Mouse (Mus musculus): ENCODE results near the gene Epb41l1.
"Not testable (repeated sequence)": the region's sequence is repeated elsewhere in the genome, so short reads cannot be mapped to it uniquely, and the experiment has no call there.

The Epb41l1 gene

DNA sequence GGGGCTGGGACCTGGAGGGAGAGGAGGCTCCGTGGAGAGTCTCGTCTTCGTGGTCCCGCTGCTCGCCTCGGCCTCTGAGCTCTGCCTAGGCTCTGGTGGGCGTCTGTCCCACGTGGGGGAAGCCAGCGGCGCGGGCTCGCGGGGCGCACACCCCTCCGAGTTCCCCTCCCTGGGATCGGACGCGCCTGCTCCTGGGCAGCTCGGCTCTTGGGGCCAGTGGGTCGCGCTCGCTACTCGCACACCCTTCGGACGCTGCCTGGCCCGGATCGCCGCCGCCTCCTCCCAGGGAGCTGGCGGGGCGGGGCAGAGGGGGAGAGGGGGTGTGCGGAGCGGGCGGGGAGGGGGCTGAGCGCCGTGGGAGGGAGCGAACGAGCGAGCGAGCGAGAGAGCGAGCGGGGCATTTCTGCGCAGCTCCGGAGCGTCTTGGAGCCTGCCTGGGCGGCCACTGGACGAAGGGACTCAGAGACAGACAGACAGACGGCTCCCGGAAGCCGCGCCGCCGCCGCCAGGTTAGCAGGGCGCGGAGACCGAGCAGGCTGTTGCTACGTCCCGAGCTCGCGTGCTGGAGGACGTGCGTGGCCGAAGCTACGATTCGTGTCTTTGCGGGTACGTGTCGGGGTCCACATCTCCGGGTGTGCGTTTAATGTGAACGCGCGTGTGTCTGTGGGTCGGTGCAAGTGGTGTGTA lies at the start of gene Epb41l1:
Epb41l1 (plus strand) TSS at position 216 of the 687 bp plus-strand sequence.
- DNase-seq (ENCODE audit: low spot score in 2 of 2): peak; percentile 50 to 78

DNA sequence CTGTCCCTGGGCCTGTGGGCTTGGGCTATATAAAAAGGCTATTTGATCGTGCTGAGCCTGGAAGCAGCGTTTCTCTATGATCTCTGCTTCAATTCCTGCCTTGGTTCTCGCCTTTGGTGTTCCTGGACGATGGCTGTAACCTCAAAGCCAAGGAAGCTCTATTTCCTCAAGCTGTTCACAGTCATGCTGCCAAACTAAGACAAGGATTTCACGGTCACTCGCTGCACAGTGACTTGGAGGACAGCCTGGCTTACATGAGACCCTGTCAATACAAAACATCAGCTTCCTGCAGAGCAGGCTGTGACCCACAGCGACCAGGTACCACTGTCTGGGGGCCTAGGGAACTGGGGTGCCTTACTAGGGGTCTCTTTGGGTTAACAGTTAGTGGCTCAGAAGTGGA lies 43.8 kb upstream of the Epb41l1 start:
- DNase-seq (ENCODE audit: low spot score in 2 of 2): no peak

DNA sequence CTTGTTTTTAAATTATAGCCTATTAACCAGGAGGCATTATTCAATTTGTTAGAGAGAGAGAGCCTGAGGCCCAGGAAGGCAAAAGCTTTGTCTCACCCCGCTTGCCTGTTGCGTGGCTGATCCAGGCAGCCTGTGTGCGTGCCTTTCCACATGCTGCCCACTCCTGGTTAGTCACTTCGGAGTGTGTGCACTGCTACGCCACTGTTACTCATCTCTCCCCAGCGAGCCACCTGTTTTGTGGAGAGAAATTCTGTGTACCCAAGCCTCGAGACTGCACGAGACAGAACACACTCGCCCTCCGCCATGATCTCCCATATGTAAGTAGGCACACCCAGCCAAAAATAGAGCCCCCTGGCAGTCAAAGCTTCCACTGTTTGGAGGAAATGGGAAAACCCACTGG lies 40.8 kb upstream of the Epb41l1 start:
- no peak for DNase-seq (ENCODE audit: low spot score in 2 of 2)

DNA sequence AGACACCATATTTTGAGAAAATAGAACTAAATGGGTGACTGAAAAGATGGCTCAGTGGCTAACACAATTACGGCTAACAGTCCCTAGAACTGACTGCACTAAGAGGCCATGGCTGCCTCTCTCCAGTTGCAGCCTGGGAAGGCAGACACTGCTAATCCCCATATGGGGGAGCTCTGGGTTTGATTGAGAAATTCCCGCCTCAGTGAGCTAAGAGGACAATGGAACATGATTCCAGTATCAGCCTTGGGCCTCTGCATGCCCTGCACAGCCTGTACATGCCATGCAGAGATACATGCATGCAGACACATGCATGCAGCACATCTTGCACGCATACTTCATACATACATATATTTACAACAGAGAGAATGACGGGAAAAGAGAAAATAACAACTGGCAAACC lies 39.4 kb upstream of the Epb41l1 start:
- no peak for DNase-seq (ENCODE audit: low spot score in 2 of 2)

DNA sequence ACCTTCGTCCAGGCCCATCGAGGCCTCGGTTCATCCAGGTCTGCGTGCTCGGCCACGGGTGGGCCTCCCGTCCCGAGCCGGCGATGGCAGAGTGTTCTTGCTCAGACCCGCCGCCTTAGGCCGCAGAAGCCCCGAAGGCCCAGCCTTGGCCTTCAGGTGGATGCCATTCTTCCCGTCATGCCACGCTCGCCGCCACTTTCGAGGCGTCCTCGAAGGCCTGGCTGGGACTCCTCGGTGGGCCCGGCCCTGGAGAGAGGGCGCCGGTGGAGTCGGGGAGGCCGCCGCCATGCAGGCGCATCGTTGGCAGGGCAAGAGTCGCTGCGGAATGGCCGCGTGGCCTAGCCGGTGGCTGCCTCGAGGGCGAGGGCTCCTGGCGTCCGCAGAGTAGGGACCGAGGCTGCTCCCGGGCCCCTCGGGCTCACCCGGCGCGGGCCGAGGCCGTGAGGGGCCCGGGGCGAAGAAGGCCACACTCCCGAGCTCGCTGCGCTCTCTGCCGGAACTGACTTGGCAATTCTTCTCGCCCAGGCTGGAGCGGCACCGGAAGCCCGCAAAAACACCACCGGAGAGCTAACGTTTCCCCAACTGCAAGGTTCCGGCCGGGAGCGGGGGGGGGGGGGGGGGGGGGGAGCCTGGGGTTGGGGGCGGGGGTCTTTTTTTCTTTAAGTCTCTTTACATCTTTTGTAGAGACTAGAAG lies 28.1 kb upstream of the Epb41l1 start:
- peak; percentile 35 to 62 for DNase-seq (ENCODE audit: low spot score in 2 of 2)

DNA sequence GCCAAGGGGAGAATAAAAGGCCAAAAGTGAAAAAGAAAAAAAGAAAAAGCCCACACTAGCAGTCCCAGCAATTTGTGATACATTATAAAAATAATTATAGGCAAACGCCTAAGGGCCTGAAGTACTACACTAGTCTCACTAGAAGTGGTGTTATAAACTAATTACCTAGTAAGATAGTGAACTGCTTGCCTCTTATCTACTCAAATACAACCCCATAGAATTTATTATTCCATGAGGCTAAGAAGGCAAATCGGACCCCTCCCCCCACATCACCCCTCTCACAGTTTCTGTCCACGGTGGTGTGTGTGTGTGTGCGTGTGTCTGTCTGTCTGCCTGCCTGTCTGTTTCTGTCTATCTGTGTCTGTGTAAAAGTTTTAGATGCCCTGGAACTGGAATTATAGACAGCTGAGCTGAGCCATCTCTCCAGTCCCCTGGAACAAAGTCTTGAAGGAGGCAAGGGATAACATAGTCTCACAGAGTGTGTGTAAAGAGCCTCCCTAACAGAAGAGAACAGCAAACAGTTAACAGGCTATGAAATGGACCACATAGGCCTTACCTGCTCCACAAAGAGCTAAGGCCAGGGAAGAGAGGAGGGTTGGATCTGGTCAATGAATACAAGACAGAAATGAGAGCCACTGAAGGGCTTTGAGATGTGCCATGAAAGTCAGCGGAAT lies 27.4 kb upstream of the Epb41l1 start:
- no peak for DNase-seq (ENCODE audit: low spot score in 2 of 2)

DNA sequence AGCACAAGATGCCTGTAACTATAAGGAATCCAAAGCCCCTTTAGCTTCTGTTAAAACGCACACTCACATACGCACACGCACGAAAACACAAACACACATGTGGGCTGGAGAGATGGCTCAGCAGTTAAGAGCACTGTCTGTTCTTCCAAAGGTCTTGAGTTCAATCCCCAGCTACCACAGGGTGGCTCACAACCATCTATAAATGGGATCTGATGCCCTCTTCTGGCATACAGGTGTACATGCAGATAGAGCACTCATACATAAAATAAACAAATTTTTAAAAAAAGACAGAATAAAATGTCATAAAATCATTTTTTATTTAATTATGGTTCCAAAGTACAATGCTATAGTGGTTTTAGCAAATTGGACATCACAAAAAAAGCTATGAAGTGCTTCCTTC lies 26.4 kb upstream of the Epb41l1 start:
- DNase-seq (ENCODE audit: low spot score in 2 of 2): no peak

DNA sequence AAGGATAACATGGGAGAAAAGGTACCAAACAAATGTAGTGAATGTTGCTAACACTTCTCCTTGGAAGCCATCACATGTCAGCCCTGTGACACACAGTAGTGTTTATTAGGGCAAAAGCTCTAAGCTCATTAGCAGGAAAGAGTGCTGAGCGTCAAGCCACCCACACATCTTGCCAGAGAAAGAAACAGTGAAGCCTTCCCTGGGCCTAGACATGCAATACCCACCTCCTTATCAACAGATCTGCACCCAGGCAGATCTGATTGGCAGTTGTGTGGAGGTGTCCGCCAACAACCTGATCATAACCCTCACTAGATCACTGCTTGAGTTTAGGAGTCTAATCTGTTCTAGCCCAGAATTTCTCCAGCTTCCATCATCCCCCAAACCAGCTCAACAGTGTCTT lies 24.6 kb upstream of the Epb41l1 start:
- no peak for DNase-seq (ENCODE audit: low spot score in 2 of 2)

DNA sequence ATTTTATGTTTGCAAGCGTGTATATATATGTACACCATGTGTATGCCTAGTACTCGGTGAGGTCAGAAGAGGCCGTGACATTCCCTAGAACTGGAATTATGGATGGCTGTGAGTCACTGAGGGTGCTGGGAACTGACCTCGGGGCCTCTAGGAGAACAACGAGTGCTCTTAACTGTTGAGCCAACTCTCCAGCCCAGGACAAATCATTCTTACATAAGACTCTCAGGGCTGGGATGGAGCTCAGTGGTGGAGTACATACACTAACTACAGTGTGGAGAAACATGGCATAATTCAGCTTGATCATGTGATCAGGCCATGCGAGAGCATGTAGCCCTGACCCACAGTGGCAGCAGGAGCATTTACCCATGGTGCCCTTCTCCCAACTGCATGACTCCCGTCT lies 22.7 kb upstream of the Epb41l1 start:
- DNase-seq (ENCODE audit: low spot score in 2 of 2): no peak

DNA sequence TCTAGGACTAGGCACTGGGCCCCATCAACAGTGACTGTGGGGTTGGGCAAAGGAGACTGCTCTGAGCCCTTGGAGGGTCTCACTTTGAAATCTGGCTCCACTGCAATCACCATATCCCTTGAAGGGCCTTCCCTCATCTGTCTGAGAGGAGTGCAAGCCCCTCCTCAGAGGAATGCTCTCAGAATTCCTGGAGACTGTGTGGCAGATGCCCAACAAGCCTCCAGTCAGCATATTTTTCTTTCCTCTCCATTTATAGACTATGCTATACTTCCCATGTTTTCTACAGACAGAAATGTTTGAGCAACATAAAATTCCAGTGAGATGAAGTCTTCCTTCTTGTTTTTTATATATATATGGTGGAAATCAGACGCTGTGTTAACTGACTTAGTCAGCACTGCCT lies 21.2 kb upstream of the Epb41l1 start:
- no peak for DNase-seq (ENCODE audit: low spot score in 2 of 2)

DNA sequence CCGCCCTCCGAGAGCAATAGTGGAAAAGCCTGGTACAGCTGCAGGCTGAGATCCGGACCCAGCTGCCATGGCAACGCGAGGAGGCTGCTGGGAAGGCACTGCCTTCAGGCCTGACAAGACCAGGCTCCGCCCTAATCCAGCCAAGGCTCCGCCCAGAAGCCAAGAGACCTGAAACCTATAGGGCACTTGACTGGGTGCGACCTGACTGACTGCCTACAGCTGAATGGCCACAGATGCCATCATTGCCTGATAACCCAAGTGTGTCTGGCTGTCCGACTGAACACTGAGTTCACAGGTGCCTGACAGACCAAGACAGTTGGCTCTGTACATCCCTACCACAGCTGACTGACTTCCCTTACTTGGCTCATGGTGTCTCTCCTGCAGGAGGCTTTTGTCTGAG lies 19.4 kb upstream of the Epb41l1 start:
- DNase-seq (ENCODE audit: low spot score in 2 of 2): no peak

DNA sequence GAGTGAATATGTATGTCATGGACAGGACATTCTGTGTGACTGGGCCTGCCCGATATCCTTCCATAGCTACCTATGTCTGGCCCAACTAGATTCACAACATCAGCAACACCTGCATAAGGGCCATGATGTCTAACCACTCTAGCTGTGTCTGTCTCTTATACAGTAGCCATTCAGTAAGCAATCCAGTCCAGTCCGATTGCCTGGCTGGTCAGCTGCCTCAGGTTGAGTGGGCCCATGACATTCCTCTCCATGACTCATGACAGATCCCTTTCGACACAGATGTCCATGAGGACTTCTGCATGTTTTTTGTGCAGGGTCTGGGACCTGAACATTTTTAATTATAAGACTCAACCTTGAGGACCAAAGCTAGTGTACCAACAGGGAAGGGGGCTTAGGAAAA lies 18.7 kb upstream of the Epb41l1 start:
- DNase-seq (ENCODE audit: low spot score in 2 of 2): no peak

DNA sequence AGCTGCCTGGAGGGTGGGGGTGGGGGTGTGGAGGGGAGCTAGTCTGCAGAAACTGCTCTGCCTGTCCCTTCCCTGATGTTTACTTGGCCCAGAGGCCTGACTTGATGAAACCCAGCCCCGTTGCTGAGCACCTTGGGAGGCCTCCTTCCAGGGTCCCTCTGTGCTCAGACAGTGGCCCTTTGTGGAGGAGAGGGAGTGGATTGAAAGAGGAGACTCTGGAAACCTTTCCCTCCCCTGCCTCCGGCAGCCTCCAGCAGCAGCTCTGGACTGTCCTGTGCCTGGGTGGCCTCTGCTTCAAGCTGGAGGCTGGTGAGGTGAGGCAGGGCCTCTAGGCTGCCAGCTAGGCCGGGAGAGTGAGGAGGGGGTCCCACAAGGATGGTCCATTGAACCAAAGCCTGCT lies 13.7 kb upstream of the Epb41l1 start:
- DNase-seq (ENCODE audit: low spot score in 2 of 2): no peak

DNA sequence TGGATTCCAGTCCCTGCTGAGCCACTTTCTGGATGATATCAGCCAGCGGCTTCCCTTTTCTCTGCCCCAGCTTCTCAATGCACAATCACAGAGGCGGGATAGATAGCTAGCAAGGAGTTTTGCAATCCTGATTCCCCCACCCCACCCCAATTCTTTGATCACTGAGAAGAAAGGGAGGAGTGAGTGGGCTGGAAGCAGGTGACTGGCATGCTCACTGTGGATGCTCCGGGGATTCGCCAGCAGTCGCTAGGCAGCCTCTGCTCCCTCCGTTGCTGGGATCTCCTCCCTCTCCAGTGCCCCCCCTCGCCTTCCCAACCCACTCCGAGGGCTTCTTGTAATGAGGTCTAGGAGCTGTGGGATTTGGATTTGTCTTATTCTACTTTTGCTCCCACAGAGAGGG lies 12.5 kb upstream of the Epb41l1 start:
- no peak for DNase-seq (ENCODE audit: low spot score in 2 of 2)

DNA sequence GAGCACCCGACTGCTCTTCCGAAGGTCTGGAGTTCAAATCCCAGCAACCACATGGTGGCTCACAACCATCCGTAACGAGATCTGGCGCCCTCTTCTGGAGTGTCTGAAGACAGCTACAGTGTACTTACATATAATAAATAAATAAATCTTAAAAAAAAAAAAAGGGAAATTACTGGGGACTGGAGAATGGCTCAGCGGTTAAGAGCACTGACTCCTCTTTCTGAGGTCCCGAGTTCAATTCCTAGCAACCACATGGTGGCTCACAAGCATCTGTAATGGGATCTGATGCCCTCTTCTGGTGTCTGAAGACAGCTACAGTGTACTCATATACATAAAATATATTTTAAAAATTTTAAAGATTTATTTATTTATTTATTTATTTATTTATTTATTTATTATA lies 9.4 kb upstream of the Epb41l1 start:
- not testable (repeated sequence) for DNase-seq (ENCODE audit: low spot score in 2 of 2)

DNA sequence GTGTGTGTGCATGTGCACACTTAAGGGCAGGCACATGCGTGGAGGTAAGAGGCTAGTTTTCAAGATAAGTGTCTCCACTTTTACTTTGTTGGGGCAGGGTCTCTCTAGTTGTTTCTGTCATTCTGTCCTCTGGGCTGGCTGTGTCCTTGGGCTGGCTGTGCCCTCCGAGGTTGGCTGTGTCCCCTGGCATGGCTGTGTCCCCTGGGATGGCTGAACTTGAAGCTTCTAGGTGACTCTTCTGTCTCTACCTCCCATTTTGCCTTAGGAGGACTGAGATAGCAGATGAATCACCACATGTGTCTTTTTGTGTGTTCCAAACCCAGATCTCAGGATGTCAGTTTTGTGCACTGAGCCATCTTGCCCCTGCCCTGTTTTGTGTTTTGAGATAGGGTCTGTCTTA lies 5.7 kb upstream of the Epb41l1 start:
- DNase-seq (ENCODE audit: low spot score in 2 of 2): no peak

DNA sequence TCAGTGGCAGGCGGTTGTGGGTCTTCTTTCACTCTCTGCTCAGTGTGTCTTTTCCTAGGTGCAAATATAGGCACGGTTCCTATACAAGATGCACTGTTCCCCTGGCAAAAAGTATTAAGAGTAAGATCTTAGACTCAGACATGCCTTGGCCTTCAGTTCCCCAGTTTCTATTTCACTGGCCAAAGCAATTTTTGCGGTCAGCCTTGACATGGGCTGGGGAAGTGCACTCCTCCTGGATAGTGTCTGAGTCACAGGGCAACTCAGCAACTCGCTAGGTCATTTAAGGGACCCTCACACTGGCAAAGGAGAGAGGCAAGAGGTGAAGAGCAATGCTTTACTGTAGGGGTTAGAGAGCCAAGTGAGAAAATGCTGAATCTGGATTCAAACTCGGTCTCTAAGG lies 5.0 kb upstream of the Epb41l1 start:
- DNase-seq (ENCODE audit: low spot score in 2 of 2): no peak

DNA sequence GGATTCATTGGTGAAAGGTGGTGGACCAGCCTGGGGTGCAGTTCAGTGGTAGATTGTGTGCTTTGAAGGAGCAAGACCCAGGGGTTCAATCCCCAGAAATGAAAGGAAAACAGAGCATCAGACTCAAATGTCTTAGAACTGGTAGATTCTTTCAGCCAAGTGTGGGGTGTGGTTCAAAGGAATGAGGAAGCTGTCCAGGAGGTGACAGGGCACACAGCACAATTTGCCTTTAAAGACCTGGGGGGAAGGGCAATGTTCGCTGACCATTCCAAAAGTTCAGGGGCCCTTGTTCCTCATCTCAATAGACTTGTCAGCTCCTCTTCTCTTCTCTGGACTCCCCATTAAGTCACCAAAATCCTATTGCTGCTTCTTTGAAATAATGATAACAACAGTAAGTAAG lies 3.5 kb upstream of the Epb41l1 start:
- DNase-seq (ENCODE audit: low spot score in 2 of 2): no peak

DNA sequence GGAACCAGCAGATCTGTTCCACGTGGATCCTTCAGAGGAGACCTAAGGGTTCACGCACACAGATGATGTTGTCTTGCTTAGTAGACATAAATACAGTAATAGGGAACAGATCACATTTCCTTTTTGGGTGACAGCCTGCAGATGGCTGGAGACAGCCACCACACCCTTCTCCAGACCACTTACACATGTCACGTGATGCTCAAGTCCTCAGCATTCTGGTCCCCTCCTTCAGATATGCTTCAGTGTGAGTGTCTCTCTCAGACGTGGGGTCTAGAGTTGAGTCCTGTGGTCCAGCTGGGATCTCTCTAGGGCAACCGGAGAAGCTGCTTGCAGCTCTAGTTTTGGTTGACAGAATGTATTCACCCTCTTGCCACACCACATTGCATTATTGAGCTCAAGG lies 2.2 kb upstream of the Epb41l1 start:
- no peak for DNase-seq (ENCODE audit: low spot score in 2 of 2)

DNA sequence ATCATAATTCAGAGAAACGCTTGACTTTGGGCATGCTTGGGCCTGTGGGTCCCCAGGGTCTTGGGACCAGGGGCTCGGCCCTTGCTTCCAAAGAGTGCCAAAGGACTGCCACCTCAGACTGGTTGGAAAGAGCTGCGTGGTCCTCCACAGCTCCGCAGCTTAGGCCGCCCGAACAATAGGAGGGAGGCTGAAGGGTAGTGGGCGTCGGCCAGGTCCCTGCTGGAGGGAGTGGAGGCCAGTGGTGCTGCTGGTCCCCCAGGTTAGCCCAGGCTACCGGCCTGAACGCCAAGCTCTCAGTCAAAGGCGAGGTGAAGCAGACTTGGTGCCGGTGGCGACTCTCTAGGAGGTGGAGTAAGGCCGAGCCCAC lies 399 bp upstream of the Epb41l1 start:
- no peak for DNase-seq (ENCODE audit: low spot score in 2 of 2)

DNA sequence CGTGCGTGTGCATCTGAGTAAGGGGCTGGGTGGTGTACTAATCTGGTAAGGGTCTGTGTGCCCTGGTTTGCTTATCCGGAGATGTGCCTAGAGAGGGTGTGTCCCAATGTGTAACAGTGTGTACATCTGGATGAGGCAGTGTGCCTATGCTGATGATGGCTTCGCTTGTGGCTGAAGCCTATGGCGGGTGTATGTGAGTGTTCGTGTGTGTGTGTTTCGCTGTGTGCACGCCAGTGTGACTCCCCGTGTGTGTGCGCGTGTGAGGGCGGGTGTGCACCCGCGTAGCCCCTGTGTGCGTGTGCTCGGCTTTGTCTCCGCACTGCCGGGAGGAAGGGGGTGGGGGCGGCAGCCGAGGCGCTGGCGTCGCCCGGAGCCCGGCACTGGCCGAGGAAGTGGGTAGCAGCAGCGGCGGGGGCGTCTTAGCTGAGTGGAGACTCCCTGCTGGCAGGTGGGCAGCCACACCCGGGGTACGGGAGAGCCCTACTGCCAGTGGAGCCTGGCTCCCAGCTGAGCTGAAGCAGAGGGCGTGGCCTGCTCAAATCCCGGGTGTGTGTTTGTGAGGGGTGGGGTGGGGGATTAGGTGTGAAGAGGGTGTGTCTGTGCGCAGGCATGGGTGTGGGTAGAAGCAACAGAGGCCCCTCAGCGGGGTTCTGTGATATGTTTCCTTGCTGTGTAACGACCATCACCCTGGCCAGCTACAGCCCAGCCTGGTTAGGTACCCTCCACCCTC lies 837 bp downstream of the Epb41l1 start:
- peak; percentile 31 to 55 for DNase-seq (ENCODE audit: low spot score in 2 of 2)

DNA sequence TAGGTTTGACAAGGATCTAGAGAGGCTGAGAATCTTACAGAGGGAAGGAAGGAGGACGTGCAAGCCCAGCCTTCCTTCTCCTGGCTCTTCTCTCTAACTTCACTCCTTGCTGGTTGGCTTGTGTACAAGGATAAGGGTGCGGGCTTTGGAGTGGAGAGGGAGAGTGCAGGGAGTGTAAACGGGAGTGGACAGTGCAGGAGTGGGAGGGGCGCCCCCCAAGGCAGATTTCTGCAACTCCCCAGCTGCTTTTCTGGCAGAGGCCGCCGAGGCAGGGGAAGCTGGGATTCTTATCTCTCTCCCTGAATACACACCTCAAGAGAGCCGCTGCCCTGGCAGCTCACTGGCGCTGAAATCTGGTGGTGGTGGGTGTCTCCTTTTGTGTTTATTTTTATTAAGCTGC lies 1.9 kb downstream of the Epb41l1 start:
- peak; percentile 33 to 36 for DNase-seq (ENCODE audit: low spot score in 2 of 2)

DNA sequence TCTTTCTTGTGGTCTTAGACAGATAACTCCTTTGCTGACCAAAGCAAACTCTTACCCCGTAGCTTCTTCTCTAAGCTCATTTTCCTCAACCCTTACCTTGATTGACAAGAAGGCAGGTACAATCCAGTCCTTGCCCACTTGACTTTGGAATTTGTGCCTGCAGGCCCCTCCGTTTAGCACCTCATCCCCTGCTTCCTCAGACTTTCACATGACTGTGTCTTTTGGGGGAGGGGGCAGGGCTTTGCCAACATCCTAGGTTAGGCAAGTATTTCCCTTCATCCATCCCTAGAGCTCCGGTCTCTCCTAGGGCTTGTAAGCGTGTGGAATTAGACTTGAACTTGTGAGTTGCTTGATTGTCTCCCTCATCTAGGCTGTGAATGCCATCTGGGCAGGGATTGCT lies 3.0 kb downstream of the Epb41l1 start:
- DNase-seq (ENCODE audit: low spot score in 2 of 2): no peak

All from urinary bladder, adult 18-20 months (tissue).